Mouse (Mus musculus): ENCODE data around the gene Psmb5. TPM values are rescaled to one million over a fixed set of nuclear protein-coding genes. Genes with fewer than 3 reads are reported as not detected.

The Psmb5 gene
- polyA plus RNA-seq, 1 experiment from 2014 or later: 364 TPM

DNA sequence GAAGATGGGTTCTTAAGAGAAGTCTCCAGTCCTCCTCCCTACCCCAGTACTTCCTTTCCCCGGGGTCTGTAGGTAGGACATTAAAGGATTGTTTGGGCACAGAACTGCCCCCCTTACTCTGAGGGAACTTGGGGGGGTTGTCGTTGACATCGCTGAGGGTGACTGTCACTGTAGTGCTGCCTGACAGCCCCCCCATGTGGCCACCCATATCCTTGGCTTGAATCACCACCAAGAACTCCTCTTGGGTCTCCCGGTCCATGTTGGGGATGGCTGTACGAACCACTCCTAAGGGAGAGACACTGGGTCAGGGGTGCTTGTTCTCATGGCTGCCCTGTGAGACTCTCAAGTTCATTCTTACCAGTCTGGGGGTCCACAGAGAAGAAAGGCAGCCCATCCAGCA, 20.4 kb upstream of the Psmb5 start:
- H3K36me3 ChIP-seq (ENCODE audit: control insufficient read depth, insufficient read depth, low read length): peaks cover 25% of the 10 kb centered on the region
- H3K9ac ChIP-seq (ENCODE audit: low read depth, low read length): no peak overlapping the region
- H3K9me3 ChIP-seq (replicated peaks; ENCODE audit: control insufficient read depth, low read length): no peaks in the 10 kb centered on the region
- H3K4me2 ChIP-seq: no peak overlapping the region
- no peaks in the 10 kb centered on the region for H3K27me3 ChIP-seq (ENCODE audit: control insufficient read depth, insufficient read depth, low read length)
- peaks cover 7% of the 10 kb centered on the region; the same call in 1 of the 2 replicates for H3K4me1 ChIP-seq (ENCODE audit: control insufficient read depth, insufficient read depth, low read length)
- H3K4me3 ChIP-seq (ENCODE audit: low read depth, low read length): no peak overlapping the region
- WGBS (ENCODE audit: insufficient replicate concordance): 65% methylated on average over 5 of the region's 5 CpGs
- no peak overlapping the region for H3K27ac ChIP-seq (ENCODE audit: low read depth, low read length)
- no peak for ATAC-seq (replicated peaks; ENCODE audit: insufficient number of reproducible peaks, low FRiP score, low TSS enrichment)

DNA sequence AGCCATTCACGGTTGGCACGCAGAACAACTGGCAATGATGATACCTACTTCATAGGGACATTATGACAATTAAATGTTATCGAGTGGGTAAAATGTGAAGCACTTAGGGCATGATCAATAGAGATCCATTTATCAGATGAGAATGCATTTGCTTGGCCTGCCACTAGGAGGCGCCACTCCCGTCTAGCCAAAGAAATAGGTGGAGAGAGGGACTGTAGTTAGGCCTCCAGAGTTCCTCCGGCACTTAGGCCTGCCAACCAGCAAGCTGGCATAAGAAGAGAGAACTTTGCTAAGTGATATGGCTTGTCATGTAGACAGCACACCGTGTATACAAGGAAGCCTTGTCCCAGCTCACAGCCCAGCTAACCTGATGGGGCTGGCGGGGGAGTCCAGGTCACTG, 19.1 kb upstream of the Psmb5 start:
- ATAC-seq (replicated peaks; ENCODE audit: insufficient number of reproducible peaks, low FRiP score, low TSS enrichment): no peak
- H3K9ac ChIP-seq (ENCODE audit: low read depth, low read length): no peak overlapping the region
- H3K36me3 ChIP-seq (ENCODE audit: control insufficient read depth, insufficient read depth, low read length): peaks cover 16% of the 10 kb centered on the region
- no peak overlapping the region for H3K4me3 ChIP-seq (ENCODE audit: low read depth, low read length)
- WGBS (ENCODE audit: insufficient replicate concordance): 54% methylated on average over 8 of the region's 8 CpGs
- H3K9me3 ChIP-seq (replicated peaks; ENCODE audit: control insufficient read depth, low read length): no peaks in the 10 kb centered on the region
- no peak overlapping the region for H3K4me2 ChIP-seq
- H3K4me1 ChIP-seq (ENCODE audit: control insufficient read depth, insufficient read depth, low read length): peaks cover 7% of the 10 kb centered on the region; the same call in 1 of the 2 replicates
- H3K27me3 ChIP-seq (ENCODE audit: control insufficient read depth, insufficient read depth, low read length): no peaks in the 10 kb centered on the region
- H3K27ac ChIP-seq (ENCODE audit: low read depth, low read length): no peak overlapping the region

DNA sequence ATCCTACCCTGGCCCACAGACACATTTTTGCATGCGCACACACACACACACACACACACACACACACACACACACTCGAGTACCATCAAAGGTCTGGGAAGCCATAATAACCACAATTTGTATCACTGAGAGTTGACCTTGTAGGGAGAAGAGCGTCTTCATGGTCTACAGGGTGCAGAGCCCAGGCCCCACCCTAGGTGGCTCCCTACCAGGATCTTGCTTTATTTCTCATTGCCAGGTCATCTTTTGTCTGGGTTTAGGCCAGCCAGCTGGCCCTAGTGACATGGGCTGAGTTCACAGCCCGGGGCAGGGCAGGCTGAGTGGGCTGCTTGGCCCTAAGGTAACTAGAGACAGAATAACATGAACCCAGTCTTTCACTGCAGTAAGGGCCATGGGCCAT, 16.4 kb upstream of the Psmb5 start:
- H3K4me3 ChIP-seq (ENCODE audit: low read depth, low read length): no peak overlapping the region
- ATAC-seq (replicated peaks; ENCODE audit: insufficient number of reproducible peaks, low FRiP score, low TSS enrichment): no peak
- no peak overlapping the region for H3K9ac ChIP-seq (ENCODE audit: low read depth, low read length)
- no peak overlapping the region for H3K27ac ChIP-seq (ENCODE audit: low read depth, low read length)
- WGBS (ENCODE audit: insufficient replicate concordance): 76% methylated on average over 4 of the region's 4 CpGs
- no peaks in the 10 kb centered on the region for H3K27me3 ChIP-seq (ENCODE audit: control insufficient read depth, insufficient read depth, low read length)
- H3K4me1 ChIP-seq (ENCODE audit: control insufficient read depth, insufficient read depth, low read length): no peaks in the 10 kb centered on the region
- no peaks in the 10 kb centered on the region for H3K9me3 ChIP-seq (replicated peaks; ENCODE audit: control insufficient read depth, low read length)
- peaks cover 23% of the 10 kb centered on the region for H3K36me3 ChIP-seq (ENCODE audit: control insufficient read depth, insufficient read depth, low read length)
- H3K4me2 ChIP-seq: no peak overlapping the region

DNA sequence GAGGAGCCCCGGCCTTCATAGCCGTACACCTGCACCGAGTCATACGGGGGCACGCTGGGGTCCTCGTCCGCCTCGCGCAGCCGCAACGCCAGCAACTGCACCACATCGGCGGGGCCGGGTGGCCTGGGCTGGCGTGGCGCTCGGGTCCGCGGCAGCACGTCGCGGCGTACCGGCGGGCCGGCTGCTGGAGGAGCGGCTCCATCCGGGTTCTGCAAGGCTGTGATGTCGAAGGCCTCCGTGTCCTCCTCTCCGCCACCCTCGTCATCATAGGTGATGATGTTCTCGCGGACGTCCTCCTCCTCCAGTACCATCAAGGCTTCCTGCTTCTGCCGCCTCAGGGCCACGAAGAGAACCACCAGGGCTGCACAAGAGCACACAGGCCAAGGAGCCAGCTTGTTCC, 14.4 kb upstream of the Psmb5 start:
- 83% methylated on average over 37 of the region's 37 CpGs for WGBS (ENCODE audit: insufficient replicate concordance)
- no peak overlapping the region for H3K4me2 ChIP-seq
- no peaks in the 10 kb centered on the region for H3K27me3 ChIP-seq (ENCODE audit: control insufficient read depth, insufficient read depth, low read length)
- no peak overlapping the region for H3K4me3 ChIP-seq (ENCODE audit: low read depth, low read length)
- H3K9ac ChIP-seq (ENCODE audit: low read depth, low read length): no peak overlapping the region
- H3K36me3 ChIP-seq (ENCODE audit: control insufficient read depth, insufficient read depth, low read length): peaks cover 23% of the 10 kb centered on the region
- H3K27ac ChIP-seq (ENCODE audit: low read depth, low read length): no peak overlapping the region
- no peaks in the 10 kb centered on the region for H3K4me1 ChIP-seq (ENCODE audit: control insufficient read depth, insufficient read depth, low read length)
- ATAC-seq (replicated peaks; ENCODE audit: insufficient number of reproducible peaks, low FRiP score, low TSS enrichment): no peak
- H3K9me3 ChIP-seq (replicated peaks; ENCODE audit: control insufficient read depth, low read length): no peaks in the 10 kb centered on the region

DNA sequence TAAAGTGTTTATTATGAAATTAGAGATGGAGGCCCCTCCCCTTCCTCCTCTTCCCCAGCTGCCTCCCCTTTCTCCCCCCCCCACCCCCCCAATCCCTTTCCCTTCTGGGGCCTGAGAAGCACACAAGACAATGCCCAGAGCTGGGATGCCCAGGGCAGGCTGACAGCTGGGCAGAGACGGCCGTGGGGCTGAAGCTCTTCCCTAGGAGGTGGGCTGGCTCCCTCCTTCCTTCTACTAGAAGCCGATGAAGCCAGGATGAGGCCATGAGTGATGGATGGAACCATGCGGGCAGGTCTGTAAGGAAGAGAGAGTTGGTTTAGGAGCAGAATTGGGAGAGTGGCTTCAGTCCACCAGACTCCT, 13.4 kb upstream of the Psmb5 start:
- Histone ChIP-seq H3K27ac (ENCODE audit: low read depth, low read length) (no peak overlapping the region), H3K9ac (ENCODE audit: low read depth, low read length) (no peak overlapping the region), H3K9me3 (replicated peaks; ENCODE audit: control insufficient read depth, low read length) (no peaks in the 10 kb centered on the region), H3K4me3 (ENCODE audit: low read depth, low read length) (no peak overlapping the region), H3K4me2 (no peak overlapping the region), H3K4me1 (ENCODE audit: control insufficient read depth, insufficient read depth, low read length) (no peaks in the 10 kb centered on the region), H3K27me3 (ENCODE audit: control insufficient read depth, insufficient read depth, low read length) (no peaks in the 10 kb centered on the region), H3K36me3 (ENCODE audit: control insufficient read depth, insufficient read depth, low read length) (peaks cover 17% of the 10 kb centered on the region)
- no peak for ATAC-seq (replicated peaks; ENCODE audit: insufficient number of reproducible peaks, low FRiP score, low TSS enrichment)
- 81% methylated on average over 4 of the region's 4 CpGs for WGBS (ENCODE audit: insufficient replicate concordance)

DNA sequence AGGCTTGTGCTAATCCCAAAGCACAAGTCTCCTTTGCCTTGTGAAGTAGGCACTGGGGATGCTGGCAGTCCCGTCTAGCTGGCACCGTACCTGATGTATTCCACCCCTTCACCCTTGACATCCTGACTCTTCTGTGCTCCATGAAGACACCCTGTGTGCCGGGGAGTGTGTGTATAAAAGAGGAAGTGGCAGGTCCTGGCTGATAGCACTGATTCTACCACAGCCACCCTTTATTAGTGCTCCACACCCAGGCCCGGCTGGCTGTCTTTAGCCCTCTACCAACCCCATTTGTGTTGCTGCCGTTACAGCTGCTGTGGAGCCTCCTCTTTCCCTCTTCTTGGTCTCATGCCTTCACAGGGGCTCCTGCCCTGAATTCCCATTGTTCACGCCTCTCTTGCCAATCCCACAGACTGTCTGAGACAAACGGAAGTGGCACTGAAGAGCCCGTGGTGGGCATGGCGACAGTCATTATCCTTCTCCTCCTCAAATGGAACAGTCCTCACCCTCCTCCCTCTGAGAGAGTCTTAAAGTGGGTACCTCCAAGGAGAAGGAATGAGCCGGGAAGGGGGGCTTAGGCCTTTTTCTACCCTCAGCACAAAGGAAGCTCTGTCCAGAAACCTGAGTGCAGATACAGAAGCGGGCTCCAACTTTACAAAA, 12.9 kb upstream of the Psmb5 start:
- ATAC-seq (replicated peaks; ENCODE audit: insufficient number of reproducible peaks, low FRiP score, low TSS enrichment): no peak
- no peak overlapping the region for H3K4me2 ChIP-seq
- no peaks in the 10 kb centered on the region for H3K4me1 ChIP-seq (ENCODE audit: control insufficient read depth, insufficient read depth, low read length)
- H3K9ac ChIP-seq (ENCODE audit: low read depth, low read length): no peak overlapping the region
- WGBS (ENCODE audit: insufficient replicate concordance): 75% methylated on average over 11 of the region's 11 CpGs
- H3K4me3 ChIP-seq (ENCODE audit: low read depth, low read length): no peak overlapping the region
- no peaks in the 10 kb centered on the region for H3K9me3 ChIP-seq (replicated peaks; ENCODE audit: control insufficient read depth, low read length)
- H3K36me3 ChIP-seq (ENCODE audit: control insufficient read depth, insufficient read depth, low read length): peaks cover 14% of the 10 kb centered on the region
- peaks cover under 1% of the 10 kb centered on the region; the same call in 1 of the 2 replicates for H3K27me3 ChIP-seq (ENCODE audit: control insufficient read depth, insufficient read depth, low read length)
- H3K27ac ChIP-seq (ENCODE audit: low read depth, low read length): no peak overlapping the region

DNA sequence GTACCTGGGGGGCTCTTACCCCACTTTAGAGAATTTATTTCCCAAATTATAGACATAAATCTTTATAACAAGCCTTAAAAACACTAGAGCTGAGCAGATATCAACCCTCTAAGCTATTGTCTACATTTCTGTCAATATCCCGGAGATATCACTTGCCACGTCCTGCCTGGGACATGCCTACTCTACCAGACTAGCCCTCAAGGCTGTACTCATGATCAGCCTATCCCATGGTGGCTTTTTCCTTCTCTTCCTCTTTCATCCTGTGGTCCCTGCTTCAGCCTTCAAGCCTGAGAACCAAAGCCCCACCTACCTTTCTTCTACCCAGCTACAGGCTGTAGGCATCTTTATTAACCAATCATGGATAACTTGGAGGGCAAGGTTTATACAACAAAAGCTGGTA, 12.0 kb upstream of the Psmb5 start:
- ATAC-seq (replicated peaks; ENCODE audit: insufficient number of reproducible peaks, low FRiP score, low TSS enrichment): no peak
- H3K4me1 ChIP-seq (ENCODE audit: control insufficient read depth, insufficient read depth, low read length): no peaks in the 10 kb centered on the region
- H3K9me3 ChIP-seq (replicated peaks; ENCODE audit: control insufficient read depth, low read length): no peaks in the 10 kb centered on the region
- H3K4me2 ChIP-seq: no peak overlapping the region
- peaks cover 4% of the 10 kb centered on the region; the same call in 1 of the 2 replicates for H3K27me3 ChIP-seq (ENCODE audit: control insufficient read depth, insufficient read depth, low read length)
- WGBS (ENCODE audit: insufficient replicate concordance): 69% methylated on average over 2 of the region's 2 CpGs
- peaks cover 13% of the 10 kb centered on the region for H3K36me3 ChIP-seq (ENCODE audit: control insufficient read depth, insufficient read depth, low read length)
- no peak overlapping the region for H3K27ac ChIP-seq (ENCODE audit: low read depth, low read length)
- no peak overlapping the region for H3K9ac ChIP-seq (ENCODE audit: low read depth, low read length)
- no peak overlapping the region for H3K4me3 ChIP-seq (ENCODE audit: low read depth, low read length)

DNA sequence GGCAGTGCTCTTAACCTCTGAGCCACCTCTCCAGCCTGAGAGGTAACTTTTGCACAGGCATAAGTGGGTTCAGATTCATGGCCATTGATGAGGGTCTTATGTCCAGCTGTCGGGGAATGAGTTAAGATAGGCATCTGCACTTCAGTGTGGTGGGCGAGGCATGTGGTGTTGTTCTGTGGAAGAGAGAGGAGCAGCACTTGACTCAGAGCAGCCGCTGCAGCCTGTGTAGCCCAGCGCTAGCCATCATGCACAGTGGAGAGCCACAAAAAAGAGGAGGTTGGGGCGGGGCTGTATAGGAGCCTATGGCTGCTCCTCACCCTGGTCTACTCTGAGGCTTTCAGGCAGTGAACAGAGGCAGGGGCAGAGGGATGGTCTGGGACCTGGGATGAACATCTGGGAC, 10.3 kb upstream of the Psmb5 start:
- H3K9me3 ChIP-seq (replicated peaks; ENCODE audit: control insufficient read depth, low read length): no peaks in the 10 kb centered on the region
- WGBS (ENCODE audit: insufficient replicate concordance): 59% methylated on average over 5 of the region's 5 CpGs
- no peak overlapping the region for H3K9ac ChIP-seq (ENCODE audit: low read depth, low read length)

DNA sequence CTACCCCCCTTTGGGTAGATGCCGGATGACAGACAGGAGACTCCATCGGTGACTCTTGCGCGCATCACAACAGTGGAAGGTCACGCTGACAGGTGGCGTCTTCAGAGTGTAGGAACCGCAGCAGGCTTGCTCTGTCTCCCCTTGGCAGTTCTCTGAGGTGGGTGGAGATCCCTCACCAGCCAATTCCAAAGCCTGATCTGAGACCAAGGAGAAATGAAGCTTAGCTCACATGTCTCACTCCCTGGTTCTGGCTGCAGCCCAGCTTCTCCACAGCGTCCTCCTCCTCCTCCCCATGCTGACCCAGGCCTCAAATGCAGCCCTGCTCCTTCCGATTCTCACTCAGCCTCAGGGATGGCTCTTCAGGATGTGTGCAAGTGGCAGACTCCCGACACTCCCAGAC, 7.2 kb upstream of the Psmb5 start:
- Histone ChIP-seq H3K9me3 (replicated peaks; ENCODE audit: control insufficient read depth, low read length) (no peaks in the 10 kb centered on the region), H3K9ac (ENCODE audit: low read depth, low read length) (no peak overlapping the region), H3K4me3 (ENCODE audit: low read depth, low read length) (no peak overlapping the region), H3K27me3 (ENCODE audit: control insufficient read depth, insufficient read depth, low read length) (peaks cover 4% of the 10 kb centered on the region; the same call in 1 of the 2 replicates), H3K27ac (ENCODE audit: low read depth, low read length) (no peak overlapping the region), H3K4me1 (ENCODE audit: control insufficient read depth, insufficient read depth, low read length) (no peaks in the 10 kb centered on the region), H3K36me3 (ENCODE audit: control insufficient read depth, insufficient read depth, low read length) (no peaks in the 10 kb centered on the region), H3K4me2 (no peak overlapping the region)
- 62% methylated on average over 10 of the region's 10 CpGs for WGBS (ENCODE audit: insufficient replicate concordance)
- no peak for ATAC-seq (replicated peaks; ENCODE audit: insufficient number of reproducible peaks, low FRiP score, low TSS enrichment)

More for the DNA sequence above, 10.3 kb upstream of the Psmb5 start:
- Histone ChIP-seq H3K27me3 (ENCODE audit: control insufficient read depth, insufficient read depth, low read length) (peaks cover 4% of the 10 kb centered on the region; the same call in 1 of the 2 replicates), H3K4me1 (ENCODE audit: control insufficient read depth, insufficient read depth, low read length) (no peaks in the 10 kb centered on the region), H3K4me2 (no peak overlapping the region), H3K4me3 (ENCODE audit: low read depth, low read length) (no peak overlapping the region), H3K36me3 (ENCODE audit: control insufficient read depth, insufficient read depth, low read length) (peaks cover 8% of the 10 kb centered on the region), H3K27ac (ENCODE audit: low read depth, low read length) (no peak overlapping the region)
- no peak for ATAC-seq (replicated peaks; ENCODE audit: insufficient number of reproducible peaks, low FRiP score, low TSS enrichment)

Data from heart, embryonic 11.5 days (tissue).